Mouse (Mus musculus): ENCODE measurements at regions not wholly inside any gene's neighbourhood (a gene's known extent, or its start where the extent isn't known, plus 50 kb on each side); places are given as distances from the start of the nearest gene placed in this dataset.

- in situ Hi-C loops (cut with MboI, MseI): loop anchor here in 1 of 2 experiments (10.0 kb wide), 1 partner anchor 1056 kb away; no protein-coding TSS in a partner anchor
Observed at GRCm38 (mm10) chr2:94248948-94249347, 91.2 kb upstream of the Hsd17b12 start.

GRCm38 (mm10) chr2:94246851-94247471 is 89.2 kb upstream of the Hsd17b12 start:
- in situ Hi-C loops (cut with MboI, MseI): loop anchor here in 1 of 2 experiments (10.0 kb wide), 1 partner anchor 1058 kb away; no protein-coding TSS in a partner anchor

GRCm38 (mm10) chr2:94246180-94246611 is 88.4 kb upstream of the Hsd17b12 start:
- in situ Hi-C loops (cut with MboI, MseI): loop anchor here in 1 of 2 experiments (10.0 kb wide), 1 partner anchor 1059 kb away; no protein-coding TSS in a partner anchor

- in situ Hi-C loops (cut with MboI, MseI): loop anchor here in 1 of 2 experiments (10.0 kb wide), 1 partner anchor 1059 kb away; no protein-coding TSS in a partner anchor
Observed at GRCm38 (mm10) chr2:94245305-94245959, 87.7 kb upstream of the Hsd17b12 start.

- in situ Hi-C loops (cut with MboI, MseI): loop anchor here in 1 of 2 experiments (10.0 kb wide), 1 partner anchor 1061 kb away; no protein-coding TSS in a partner anchor
Observed at GRCm38 (mm10) chr2:94244140-94244539, 86.4 kb upstream of the Hsd17b12 start.

- in situ Hi-C loops (cut with MboI, MseI): loop anchor here in 1 of 2 experiments (10.0 kb wide), 1 partner anchor 1062 kb away; no protein-coding TSS in a partner anchor
Observed at GRCm38 (mm10) chr2:94243053-94243916, 85.5 kb upstream of the Hsd17b12 start.

- in situ Hi-C loops (cut with MboI, MseI): loop anchor here in 1 of 2 experiments (10.0 kb wide), 1 partner anchor 1062 kb away; no protein-coding TSS in a partner anchor
Observed at GRCm38 (mm10) chr2:94242406-94243052, 84.8 kb upstream of the Hsd17b12 start.

- in situ Hi-C loops (cut with MboI, MseI): loop anchor here in 1 of 2 experiments (10.0 kb wide), 1 partner anchor 1063 kb away; no protein-coding TSS in a partner anchor
Observed at GRCm38 (mm10) chr2:94242051-94242397, 84.3 kb upstream of the Hsd17b12 start.

GRCm38 (mm10) chr2:94241301-94242050 is 83.7 kb upstream of the Hsd17b12 start:
- in situ Hi-C loops (cut with MboI, MseI): loop anchor here in 1 of 2 experiments (10.0 kb wide), 1 partner anchor 1063 kb away; no protein-coding TSS in a partner anchor

- in situ Hi-C loops (cut with MboI, MseI): loop anchor here in 1 of 2 experiments (10.0 kb wide), 1 partner anchor 1064 kb away; no protein-coding TSS in a partner anchor
Observed at GRCm38 (mm10) chr2:94240411-94240810, 82.6 kb upstream of the Hsd17b12 start.

GRCm38 (mm10) chr2:94239573-94239972 is 81.8 kb upstream of the Hsd17b12 start:
- in situ Hi-C loops (cut with MboI, MseI): no loop called here

- in situ Hi-C loops (cut with MboI, MseI): no loop called here
Observed at GRCm38 (mm10) chr2:94236479-94236878, 78.7 kb upstream of the Hsd17b12 start.

GRCm38 (mm10) chr2:94233597-94233996 is 75.8 kb upstream of the Hsd17b12 start:
- in situ Hi-C loops (cut with MboI, MseI): no loop called here

GRCm38 (mm10) chr2:94219421-94219820 is 61.7 kb upstream of the Hsd17b12 start:
- in situ Hi-C loops (cut with MboI, MseI): no loop called here

GRCm38 (mm10) chr2:94217481-94217880 is 59.7 kb upstream of the Hsd17b12 start:
- in situ Hi-C loops (cut with MboI, MseI): no loop called here

GRCm38 (mm10) chr2:94215455-94215854 is 57.7 kb upstream of the Hsd17b12 start:
- in situ Hi-C loops (cut with MboI, MseI): no loop called here

All from T-helper 17 cell (primary cell).